Mouse (Mus musculus) left cerebral cortex, postnatal 14 days (tissue): ENCODE measurements around the gene Mxi1. TPM values are rescaled to one million over a fixed set of nuclear protein-coding genes. Genes with fewer than 3 reads are reported as not detected.

ENCODE experiments used
- DNase-seq, 2 experiments: peaks; one replicate each; pipeline ENCODE4 v3.0.0; 2021 to 2022; ENCODE audit warnings: low spot score in 2 of 2, mixed read lengths in 1 of 2
- intact Hi-C: fragments of 180-260 bp; cut with DNase I; formaldehyde crosslinking; loops from one replicate; pipeline ENCODE4 v1.15.1; 2025
- total RNA-seq, 2 experiments: library from RNA; stranded (reverse); gene quantifications; 2 replicates each; pipeline ENCODE4 v1.2.3; 2021

Mxi1 gene
- total RNA-seq, 2 experiments from 2014 or later: 80.7 to 83.7 TPM

GRCm38 (mm10) chr19:53353864-53354263 lies 43.5 kb downstream of the Mxi1 start:
- intact Hi-C loops: loop anchor here (10.0 kb wide), 1 partner anchor 209 kb away; the partner anchor contains the start of gene Add3
- DNase-seq: peak; percentile 55 to 79

GRCm38 (mm10) chr19:53354271-53355000 lies 44.1 kb downstream of the Mxi1 start:
- no peak for DNase-seq
- intact Hi-C loops: loop anchor here (10.0 kb wide), 1 partner anchor 210 kb away; the partner anchor contains the start of gene Add3

- intact Hi-C loops: loop anchor here (10.0 kb wide), 1 partner anchor 210 kb away; the partner anchor contains the start of gene Add3
- peak in 1 of 2 experiments; percentile 62 for DNase-seq
These were observed 44.7 kb downstream of the Mxi1 start for GRCm38 (mm10) chr19:53355065-53355464.

- intact Hi-C loops: loop anchor here (10.0 kb wide), 1 partner anchor 215 kb away; the partner anchor contains the start of gene Add3
- DNase-seq: peak in 1 of 2 experiments; percentile 60
These were observed 49.1 kb downstream of the Mxi1 start for GRCm38 (mm10) chr19:53359160-53360033.

- DNase-seq: no peak
- intact Hi-C loops: no loop called here
These were observed 50.1 kb downstream of the Mxi1 start for GRCm38 (mm10) chr19:53360265-53360958.

- DNase-seq: peak; percentile 50 to 58
- intact Hi-C loops: no loop called here
These were observed 52.6 kb downstream of the Mxi1 start for GRCm38 (mm10) chr19:53362967-53363366.

- intact Hi-C loops: loop anchor here (2.0 kb wide), 1 partner anchor 54 kb away; the partner anchor contains the start of gene Mxi1
- DNase-seq: no peak
These were observed 54.2 kb downstream of the Mxi1 start for GRCm38 (mm10) chr19:53364551-53364950.

- DNase-seq: peak; percentile 74 to 81
- intact Hi-C loops: loop anchor here (2.0 to 5.0 kb wide), 3 partner anchors 33 to 358 kb away; partner anchors contain the start of gene Mxi1
These were observed 54.6 kb downstream of the Mxi1 start for GRCm38 (mm10) chr19:53364963-53365362.

- DNase-seq: no peak
- intact Hi-C loops: loop anchor here (5.0 kb wide), 2 partner anchors 34 to 359 kb away; no protein-coding TSS in a partner anchor
These were observed 55.9 kb downstream of the Mxi1 start for GRCm38 (mm10) chr19:53366057-53366775.

- intact Hi-C loops: loop anchor here (5.0 kb wide), 2 partner anchors 35 to 360 kb away; no protein-coding TSS in a partner anchor
- DNase-seq: no peak
These were observed 56.6 kb downstream of the Mxi1 start for GRCm38 (mm10) chr19:53366881-53367280.

GRCm38 (mm10) chr19:53369469-53370043 lies 59.2 kb downstream of the Mxi1 start:
- DNase-seq: peak; percentile 87 to 92
- intact Hi-C loops: loop anchor here (1.0 to 5.0 kb wide), 3 partner anchors 37 to 362 kb away; no protein-coding TSS in a partner anchor

- DNase-seq: no peak
- intact Hi-C loops: no loop called here
These were observed 59.9 kb downstream of the Mxi1 start for GRCm38 (mm10) chr19:53370233-53370632.

- intact Hi-C loops: no loop called here
- DNase-seq: no peak
These were observed 61.3 kb downstream of the Mxi1 start, which contains the start of gene Gm10197 for GRCm38 (mm10) chr19:53371666-53372065. TSS of gene Gm10197 (minus strand) at chr19:53371766.

- intact Hi-C loops: no loop called here
These were observed 63.3 kb downstream of the Mxi1 start for GRCm38 (mm10) chr19:53373570-53373969.

GRCm38 (mm10) chr19:53375299-53375698 lies 65.0 kb downstream of the Mxi1 start:
- intact Hi-C loops: no loop called here
- no peak for DNase-seq

More at GRCm38 (mm10) chr19:53373570-53373969, 63.3 kb downstream of the Mxi1 start:
- DNase-seq: no peak

GRCm38 (mm10) chr19:53375816-53376215 lies 65.5 kb downstream of the Mxi1 start:
- intact Hi-C loops: no loop called here
- DNase-seq: no peak

GRCm38 (mm10) chr19:53377652-53378051 lies 67.3 kb downstream of the Mxi1 start:
- DNase-seq: no peak
- intact Hi-C loops: no loop called here

- intact Hi-C loops: no loop called here
- no peak for DNase-seq
These were observed 68.1 kb downstream of the Mxi1 start for GRCm38 (mm10) chr19:53378421-53378820.
